Mouse (Mus musculus) gastrocnemius, adult 18-20 months (tissue): Measurements from ENCODE around the gene Rab26. TPM values are rescaled to one million over a fixed set of nuclear protein-coding genes. Genes with fewer than 3 reads are reported as not detected.

Source experiments
- DNase-seq: peaks from one replicate; pipeline ENCODE4 v3.0.0; 2021; ENCODE audit warnings: low spot score
- total RNA-seq, 2 experiments: library from RNA; stranded (reverse); gene quantifications; 2 replicates each; pipeline ENCODE4 v1.2.3; 2021

Rab26 gene
- total RNA-seq, 2 experiments from 2014 or later: not detected

DNA sequence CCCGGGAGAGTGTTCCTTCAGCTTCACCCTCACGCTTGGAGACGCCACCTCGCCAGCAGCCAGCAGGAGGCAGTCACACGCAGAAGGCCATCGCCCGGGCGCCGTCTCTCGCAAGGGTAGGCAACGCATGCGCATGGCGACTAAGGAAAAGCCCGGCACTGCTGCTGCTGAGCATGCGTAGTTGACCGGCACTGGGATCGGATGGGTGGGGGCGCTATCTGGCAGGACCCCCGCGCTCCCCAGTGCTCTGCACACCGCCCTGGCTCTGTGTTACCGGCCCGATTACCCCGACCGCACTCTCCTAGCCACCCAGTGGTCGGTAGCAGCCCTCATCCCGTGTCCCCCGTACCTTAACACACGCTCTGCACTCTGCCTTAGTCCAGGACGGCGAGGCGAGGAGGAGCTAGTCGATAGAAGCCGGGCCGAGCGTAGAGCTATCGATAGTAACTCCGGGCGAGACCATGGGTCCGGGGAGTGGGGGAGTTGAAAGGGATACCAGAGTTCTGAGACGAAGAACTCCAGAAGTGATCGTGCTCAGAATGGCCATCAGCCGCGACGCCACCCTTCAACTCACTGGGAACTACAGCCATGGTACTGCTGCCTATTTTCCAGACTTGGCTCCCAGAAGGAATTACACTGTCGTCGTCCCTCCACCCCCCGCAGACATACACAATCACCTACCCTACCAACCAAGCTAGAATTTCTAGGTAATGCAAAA lies 55.2 kb downstream of the Rab26 start, which contains the start of gene Mlst8:
Gene Mlst8 (minus strand): TSS at position 416 of the 718 bp plus-strand sequence.
- peak; percentile 98 for DNase-seq

DNA sequence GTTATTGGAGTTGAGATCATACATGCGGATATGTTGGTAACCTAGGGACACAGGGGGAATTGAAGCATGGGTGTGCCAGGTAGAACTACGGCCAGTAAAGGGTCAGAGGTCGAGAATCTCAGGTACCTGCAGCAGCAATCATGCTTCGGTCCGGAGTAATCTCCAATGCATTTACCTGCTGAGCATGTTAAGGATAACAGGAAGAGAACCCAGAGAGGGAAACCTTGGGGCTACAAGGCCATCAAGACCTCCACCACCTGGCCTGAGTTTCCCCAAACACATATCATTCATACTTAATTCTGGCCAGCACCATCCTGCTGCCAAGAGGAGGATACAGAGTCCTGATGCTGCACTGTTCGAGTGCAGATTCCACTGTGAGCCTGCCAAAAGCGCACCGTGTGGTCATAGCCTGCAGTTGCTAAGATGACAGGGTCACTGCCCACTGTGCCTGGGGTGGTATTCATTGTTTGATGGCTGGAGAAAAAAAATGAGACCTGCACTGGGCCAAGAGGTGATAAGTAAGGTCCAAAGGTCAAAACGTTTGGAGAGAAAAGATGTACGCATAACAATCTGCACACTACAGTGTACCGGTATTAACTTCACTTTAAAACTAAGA lies 55.9 kb downstream of the Rab26 start:
- no peak for DNase-seq

Other genes with a start within 250 kb of the Rab26 start
- not detected for gene Abca17, start 183.1 kb downstream of the Rab26 start, total RNA-seq
- 1 to 10 TPM; 6.9 to 7.1 TPM for gene Abca3, start 182.3 kb downstream of the Rab26 start, total RNA-seq
- 10 to 100 TPM; 52.1 to 57.5 TPM for gene Rnps1, start 119.6 kb downstream of the Rab26 start, total RNA-seq
- 100 to 1,000 TPM; 158 to 163 TPM for gene Eci1, start 107.6 kb downstream of the Rab26 start, total RNA-seq
- gene Dnase1l2, start 91.1 kb downstream of the Rab26 start, total RNA-seq: 1 to 10 TPM; 1.0 to 1.3 TPM
- gene E4f1, start 63.9 kb downstream of the Rab26 start, total RNA-seq: 10 to 100 TPM; 10.8 TPM
- 10 to 100 TPM; 47.6 to 52.1 TPM for gene Pgp, start 63.8 kb downstream of the Rab26 start, total RNA-seq
- gene Bricd5, start 60.3 kb downstream of the Rab26 start, total RNA-seq: under 1 TPM in 1 of 2 experiments, not detected in 1; 0.31 TPM
- 10 to 100 TPM in 1 of 2 experiments, 1 to 10 TPM in 1; 9.9 to 11.1 TPM for gene Mlst8, start 55.1 kb downstream of the Rab26 start, total RNA-seq
- gene Caskin1, start 45.6 kb downstream of the Rab26 start, total RNA-seq: under 1 TPM; 0.09 to 0.17 TPM
- gene Traf7, start 6.3 kb downstream of the Rab26 start, total RNA-seq: 10 to 100 TPM; 25.7 to 29.7 TPM
- 10 to 100 TPM; 12.8 to 21.4 TPM for gene Pkd1, start 15.6 kb upstream of the Rab26 start, total RNA-seq
- 100 to 1,000 TPM in 1 of 2 experiments, 10 to 100 TPM in 1; 83.2 to 105 TPM for gene Tsc2, start 98.4 kb upstream of the Rab26 start, total RNA-seq
- gene Nthl1, start 98.5 kb upstream of the Rab26 start, total RNA-seq: 1 to 10 TPM; 2.5 to 3.5 TPM
- 10 to 100 TPM; 31.8 to 55.0 TPM for gene Slc9a3r2, start 116.1 kb upstream of the Rab26 start, total RNA-seq
- gene Npw, start 124.2 kb upstream of the Rab26 start, total RNA-seq: not detected
- gene Zfp598, start 135.5 kb upstream of the Rab26 start, total RNA-seq: 10 to 100 TPM; 23.1 to 25.4 TPM
- gene Syngr3, start 155.7 kb upstream of the Rab26 start, total RNA-seq: under 1 TPM in 1 of 2 experiments, not detected in 1; 0.14 TPM
- gene Gfer, start 161.9 kb upstream of the Rab26 start, total RNA-seq: 10 to 100 TPM; 41.1 to 48.3 TPM
- under 1 TPM; 0.32 to 0.95 TPM for gene Noxo1, start 162.0 kb upstream of the Rab26 start, total RNA-seq
- 10 to 100 TPM; 15.4 to 16.0 TPM for gene Tbl3, start 173.4 kb upstream of the Rab26 start, total RNA-seq
- not detected for gene Rnf151, start 183.9 kb upstream of the Rab26 start, total RNA-seq
- 100 to 1,000 TPM; 548 to 574 TPM for gene Rps2, start 183.9 kb upstream of the Rab26 start, total RNA-seq
- 100 to 1,000 TPM; 428 to 481 TPM for gene Ndufb10, start 190.3 kb upstream of the Rab26 start, total RNA-seq
- gene Rpl3l, start 193.6 kb upstream of the Rab26 start, total RNA-seq: 100 to 1,000 TPM; 764 to 767 TPM
- 100 to 1,000 TPM; 139 to 179 TPM for gene Msrb1, start 202.4 kb upstream of the Rab26 start, total RNA-seq
- gene Hs3st6, start 218.8 kb upstream of the Rab26 start, total RNA-seq: not detected